Mouse (Mus musculus) CD4-positive, CD25-positive, alpha-beta regulatory T cell, adult 4 months (primary cell): ENCODE results near the gene Hoxc10. TPM values are rescaled to one million over a fixed set of nuclear protein-coding genes. Genes with fewer than 3 reads are reported as not detected.

Experiments
- ATAC-seq: one replicate; pipeline ENCODE4 v1.8.0; 2017
- polyA plus RNA-seq, 2 experiments: library from polyadenylated mRNA; unstranded; fragments of 100-300 nt; shearing (Covaris generic); gene quantifications; one replicate each; pipeline ENCODE4 v1.2.1; 2017

Hoxc10 gene
- polyA plus RNA-seq, 2 experiments from 2014 or later = not detected

- no peak for ATAC-seq
Observed at GRCm38 (mm10) chr15:102967511-102968397, 1.2 kb downstream of the Hoxc10 start.

GRCm38 (mm10) chr15:102969296-102969695 is 2.7 kb downstream of the Hoxc10 start:
- no peak for ATAC-seq

GRCm38 (mm10) chr15:102970740-102971139 is 4.1 kb downstream of the Hoxc10 start:
- ATAC-seq = no peak

DNA sequence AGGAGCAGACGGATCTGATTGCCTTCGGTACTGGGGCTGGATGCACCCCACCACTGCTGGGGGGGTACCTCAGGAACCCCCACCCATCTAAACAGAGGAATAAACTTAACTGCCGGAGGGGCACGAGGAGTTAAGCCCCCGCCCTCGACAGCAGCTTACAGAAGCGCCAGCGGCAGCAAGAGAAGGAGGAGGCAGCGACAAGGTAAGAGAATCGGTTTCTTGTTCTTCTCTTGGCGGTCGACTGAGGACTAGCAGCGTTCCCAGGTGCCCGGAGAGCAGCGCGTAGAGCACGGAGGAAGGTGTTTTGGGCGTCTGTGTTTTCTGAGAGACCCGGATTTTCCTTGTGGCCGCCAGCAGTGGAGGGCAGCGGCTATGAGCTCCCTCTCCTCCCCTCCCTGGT is 5.7 kb downstream of the Hoxc10 start:
- no peak for ATAC-seq

DNA sequence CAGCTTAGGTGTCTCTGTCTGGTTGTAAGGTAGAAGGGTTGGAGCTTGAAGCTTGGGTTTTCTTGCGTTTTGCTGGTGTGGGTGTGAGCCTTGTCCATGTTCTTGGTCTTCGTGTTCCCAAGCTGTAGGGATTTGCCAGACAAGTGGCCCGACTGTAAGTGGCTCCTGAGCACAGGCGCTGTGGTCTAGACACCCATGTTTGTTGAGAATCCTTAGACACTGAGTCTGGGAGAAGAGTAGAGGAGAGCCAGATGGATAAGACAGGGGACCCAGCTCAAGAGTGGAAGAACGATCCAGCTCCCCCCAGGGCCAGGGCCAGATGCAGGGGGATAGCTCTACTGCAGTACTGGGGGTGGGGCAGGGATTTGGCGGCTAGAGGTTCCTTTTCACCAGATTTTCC is 6.2 kb downstream of the Hoxc10 start:
- no peak for ATAC-seq

DNA sequence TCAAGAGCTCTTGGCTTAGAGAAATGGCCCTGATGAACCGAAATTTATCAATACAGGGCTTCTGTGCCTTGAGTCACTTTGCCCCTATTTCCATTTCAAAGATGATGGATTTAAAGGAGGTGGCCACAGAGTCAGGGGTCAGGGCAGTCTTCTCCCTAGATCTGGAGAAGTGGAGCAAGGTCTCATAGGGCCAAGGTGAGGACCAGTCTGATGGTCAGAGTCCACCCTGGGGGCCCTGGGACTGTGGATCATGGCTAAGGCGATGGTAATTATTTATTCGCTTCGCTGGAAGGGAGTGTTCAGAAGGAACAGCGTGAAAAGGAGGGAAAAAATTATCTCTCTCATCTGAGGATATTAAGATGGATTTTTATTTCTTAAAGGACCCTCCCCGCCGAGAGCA is 8.4 kb downstream of the Hoxc10 start:
- ATAC-seq = no peak

DNA sequence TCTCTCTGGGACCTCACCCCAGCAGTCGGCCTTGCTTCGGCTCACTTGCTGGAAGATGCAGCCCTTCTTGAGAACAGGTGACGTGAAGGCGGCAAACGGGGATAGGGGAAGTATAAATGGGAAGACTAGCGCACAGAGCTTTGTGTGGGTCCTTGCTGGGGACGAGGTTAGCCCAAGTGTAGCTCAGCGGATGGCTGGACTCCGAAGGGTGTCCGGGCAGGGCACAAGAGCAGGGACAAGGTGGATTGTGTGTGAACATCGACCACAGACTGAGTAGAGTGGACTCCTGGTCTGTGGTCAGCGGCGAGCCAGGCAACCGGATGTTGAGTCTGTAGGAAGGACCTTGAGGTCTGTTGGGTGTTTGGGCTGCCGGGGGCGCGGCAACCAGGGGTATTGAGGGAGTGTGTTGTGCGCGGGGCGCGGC is 9.1 kb downstream of the Hoxc10 start:
- no peak for ATAC-seq

- no peak for ATAC-seq
Observed at GRCm38 (mm10) chr15:102976171-102976570, 9.6 kb downstream of the Hoxc10 start, which contains the start of gene Hoxc9. TSS of gene Hoxc9 (plus strand) at chr15:102976439.

DNA sequence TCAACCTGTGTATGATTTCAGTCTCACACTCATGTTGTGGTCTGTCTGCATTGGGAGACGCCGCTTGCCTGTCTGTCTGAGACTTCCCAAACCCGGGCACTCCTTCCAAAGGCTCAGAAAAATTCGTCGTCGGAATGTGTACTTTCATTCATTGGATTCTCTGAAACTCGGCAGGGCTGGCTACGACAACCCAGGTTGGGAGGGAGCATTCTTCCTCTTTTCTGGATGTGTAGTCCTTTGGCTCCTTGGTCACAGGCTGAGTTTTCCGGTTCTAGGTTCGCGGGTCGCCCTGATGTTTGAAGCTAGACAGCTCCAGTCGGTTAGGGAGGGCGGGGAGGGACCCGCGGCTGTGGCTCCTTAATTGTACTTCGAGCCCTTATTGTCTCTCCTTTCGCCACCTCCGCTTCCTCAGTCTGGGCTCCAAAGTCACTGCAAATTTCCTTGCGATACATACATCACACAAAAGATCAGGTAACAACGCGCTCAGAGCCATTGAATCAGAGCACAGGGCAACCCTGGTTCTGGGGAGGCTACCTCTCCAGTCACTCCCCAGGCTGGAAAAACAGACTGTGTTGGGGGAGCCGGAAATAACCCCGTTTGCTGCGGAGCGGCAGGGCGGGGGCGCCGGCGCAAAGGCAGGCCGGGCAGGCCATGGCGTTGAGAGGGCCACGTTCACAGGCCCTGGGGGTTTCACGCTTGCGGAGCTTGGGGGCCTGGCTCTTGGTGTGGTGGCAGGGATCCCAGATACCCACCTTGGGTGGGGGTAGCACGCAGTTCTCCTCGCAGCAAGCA is 10.2 kb downstream of the Hoxc10 start:
- peak; percentile 55 for ATAC-seq

- ATAC-seq = peak; percentile 44
Observed at GRCm38 (mm10) chr15:102977423-102977974, 10.9 kb downstream of the Hoxc10 start.

GRCm38 (mm10) chr15:102978615-102979515 is 12.3 kb downstream of the Hoxc10 start:
- ATAC-seq = no peak

DNA sequence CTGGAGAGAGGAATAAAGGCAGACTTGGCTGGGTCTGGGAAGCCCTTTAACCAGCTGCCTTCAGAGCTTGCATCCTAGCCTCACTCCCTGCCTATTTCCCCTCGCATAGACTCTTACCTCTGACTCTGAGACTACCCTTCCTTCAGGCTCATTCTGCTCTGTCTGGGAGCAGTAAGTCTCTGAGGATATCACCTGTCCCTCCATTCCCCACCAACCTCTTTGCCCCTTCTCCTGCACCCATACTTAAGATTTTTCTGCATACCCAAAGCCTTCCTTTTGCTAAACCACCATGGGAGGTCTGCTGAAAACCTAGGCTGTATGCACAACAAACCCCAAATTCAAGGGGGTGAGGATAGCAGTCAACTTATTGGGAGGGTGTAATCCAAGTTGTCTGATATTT is 13.3 kb downstream of the Hoxc10 start:
- no peak for ATAC-seq

DNA sequence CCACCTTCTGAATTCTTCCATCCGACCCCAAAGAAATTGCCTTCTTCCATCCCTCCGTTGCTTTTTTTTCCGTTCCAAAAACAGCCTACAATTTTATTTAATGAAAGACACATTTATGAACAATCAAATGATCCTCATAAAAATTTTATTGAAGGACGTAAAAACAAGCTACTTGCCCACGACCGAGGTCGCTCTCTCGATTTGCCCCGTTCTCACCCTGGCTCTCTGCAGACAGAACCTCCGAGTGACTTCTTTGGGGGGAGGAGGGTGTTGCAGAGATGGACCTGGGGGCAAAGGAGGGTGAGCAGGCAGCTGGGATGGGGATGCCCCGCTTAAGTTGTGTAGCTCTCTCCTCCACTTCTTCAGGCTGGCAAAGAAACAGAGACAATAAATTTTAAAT is 13.8 kb downstream of the Hoxc10 start:
- ATAC-seq = no peak

DNA sequence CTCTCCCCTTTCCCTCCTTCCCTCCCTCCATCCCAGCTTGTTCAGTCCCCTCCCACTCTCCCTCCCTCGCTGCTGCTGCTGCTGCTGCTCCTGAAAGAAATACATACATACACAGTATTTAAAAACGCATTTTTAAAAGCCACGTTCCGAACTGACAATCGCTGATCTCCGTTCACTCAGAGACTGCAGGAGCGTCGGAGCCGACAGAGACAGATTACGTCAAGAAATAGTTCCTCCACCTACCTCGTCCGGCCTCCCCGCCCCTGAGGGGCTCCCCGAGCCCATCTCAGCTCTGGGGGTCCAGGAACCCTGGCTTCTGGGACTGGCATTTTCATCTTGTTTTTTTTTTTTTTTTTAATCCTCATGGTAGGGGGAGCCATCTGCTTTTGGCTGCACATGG is 14.3 kb downstream of the Hoxc10 start:
- ATAC-seq = no peak

DNA sequence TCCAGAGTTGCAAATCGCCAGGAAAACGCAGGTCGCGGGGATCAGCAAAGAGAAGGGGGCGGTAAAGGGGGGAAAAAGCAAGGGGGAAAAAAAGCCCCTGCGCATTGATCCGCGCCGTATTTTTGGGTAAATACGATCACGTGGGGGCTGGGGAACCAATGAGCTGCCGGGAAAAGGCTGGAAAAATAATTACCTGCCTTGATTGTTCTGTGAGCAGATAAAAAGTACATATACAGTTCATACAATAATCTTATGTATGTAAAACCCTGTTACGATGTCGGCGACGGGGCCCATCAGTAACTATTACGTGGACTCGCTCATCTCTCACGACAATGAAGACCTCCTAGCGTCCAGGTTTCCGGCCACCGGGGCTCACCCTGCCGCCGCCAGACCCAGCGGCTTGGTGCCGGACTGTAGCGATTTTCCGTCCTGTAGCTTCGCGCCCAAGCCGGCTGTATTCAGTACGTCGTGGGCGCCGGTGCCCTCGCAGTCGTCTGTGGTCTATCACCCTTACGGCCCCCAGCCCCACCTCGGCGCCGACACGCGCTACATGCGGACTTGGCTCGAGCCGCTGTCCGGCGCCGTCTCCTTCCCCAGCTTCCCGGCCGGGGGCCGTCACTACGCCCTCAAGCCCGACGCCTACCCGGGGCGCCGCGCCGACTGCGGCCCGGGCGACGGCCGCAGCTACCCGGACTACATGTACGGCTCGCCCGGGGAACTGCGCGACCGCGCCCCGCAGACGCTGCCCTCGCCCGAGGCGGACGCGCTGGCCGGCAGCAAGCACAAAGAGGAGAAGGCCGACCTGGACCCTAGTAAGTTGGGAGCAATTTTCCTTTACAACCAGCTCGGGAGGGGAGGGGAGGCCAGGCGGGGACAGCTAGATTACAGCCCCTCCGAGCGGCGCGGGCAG is 15.0 kb downstream of the Hoxc10 start:
- ATAC-seq = peak; percentile 24

- no peak for ATAC-seq
Observed at GRCm38 (mm10) chr15:102983716-102984115, 17.1 kb downstream of the Hoxc10 start.

GRCm38 (mm10) chr15:102984521-102984920 is 17.9 kb downstream of the Hoxc10 start:
- no peak for ATAC-seq

GRCm38 (mm10) chr15:102984925-102985324 is 18.3 kb downstream of the Hoxc10 start:
- no peak for ATAC-seq

- peak; percentile 78 for ATAC-seq
Observed at GRCm38 (mm10) chr15:102987124-102987833, 20.7 kb downstream of the Hoxc10 start.

DNA sequence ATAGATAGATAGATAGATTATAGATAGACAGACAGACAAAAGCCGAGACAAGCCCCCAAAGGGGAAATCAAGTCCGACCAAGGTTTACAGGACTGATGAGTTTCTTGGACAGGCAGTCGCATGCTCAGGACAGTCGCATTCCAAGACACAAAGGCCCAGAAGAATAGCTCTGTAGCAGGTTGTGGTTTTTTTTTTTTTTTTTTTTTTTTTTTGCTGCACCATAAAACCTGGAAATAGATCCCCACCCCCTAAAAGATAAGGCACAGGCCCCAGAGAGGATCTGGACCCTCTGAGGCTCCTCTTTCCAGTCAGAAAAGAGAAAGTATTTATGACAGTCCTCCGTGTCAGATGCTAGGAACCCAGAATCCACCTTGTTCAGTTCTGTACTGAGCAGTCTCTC is 21.5 kb downstream of the Hoxc10 start:
- ATAC-seq = no peak
